Mouse (Mus musculus) erythroblast, embryonic 14.5 days (primary cell): ENCODE results near the gene Neu3.

Source experiments
- GATA1 ChIP-seq: IDR thresholded peaks from 2 replicates; pipeline ENCODE4 v1.6.1; 2012; ENCODE audit warnings: low read length, inconsistent platforms, mixed read lengths
- TAL1 ChIP-seq: IDR thresholded peaks from 3 replicates; pipeline ENCODE4 v1.6.1; 2012; ENCODE audit warnings: low read length, inconsistent platforms, mixed read lengths

GRCm38 (mm10) chr7:99810814-99811213, 17.4 kb downstream of the Neu3 start:
- TF ChIP-seq GATA1 (no peak), TAL1 (no peak)
